Mouse (Mus musculus): ENCODE results near the gene Atxn7l3b. TPM values are rescaled to one million over a fixed set of nuclear protein-coding genes. Genes with fewer than 3 reads are reported as not detected.

The Atxn7l3b gene
- 129 and 157 TPM in 2 replicates for polyA plus RNA-seq (2015; fragmentation: Nextera tagmentation; extraction: Ambion mirVana)

DNA sequence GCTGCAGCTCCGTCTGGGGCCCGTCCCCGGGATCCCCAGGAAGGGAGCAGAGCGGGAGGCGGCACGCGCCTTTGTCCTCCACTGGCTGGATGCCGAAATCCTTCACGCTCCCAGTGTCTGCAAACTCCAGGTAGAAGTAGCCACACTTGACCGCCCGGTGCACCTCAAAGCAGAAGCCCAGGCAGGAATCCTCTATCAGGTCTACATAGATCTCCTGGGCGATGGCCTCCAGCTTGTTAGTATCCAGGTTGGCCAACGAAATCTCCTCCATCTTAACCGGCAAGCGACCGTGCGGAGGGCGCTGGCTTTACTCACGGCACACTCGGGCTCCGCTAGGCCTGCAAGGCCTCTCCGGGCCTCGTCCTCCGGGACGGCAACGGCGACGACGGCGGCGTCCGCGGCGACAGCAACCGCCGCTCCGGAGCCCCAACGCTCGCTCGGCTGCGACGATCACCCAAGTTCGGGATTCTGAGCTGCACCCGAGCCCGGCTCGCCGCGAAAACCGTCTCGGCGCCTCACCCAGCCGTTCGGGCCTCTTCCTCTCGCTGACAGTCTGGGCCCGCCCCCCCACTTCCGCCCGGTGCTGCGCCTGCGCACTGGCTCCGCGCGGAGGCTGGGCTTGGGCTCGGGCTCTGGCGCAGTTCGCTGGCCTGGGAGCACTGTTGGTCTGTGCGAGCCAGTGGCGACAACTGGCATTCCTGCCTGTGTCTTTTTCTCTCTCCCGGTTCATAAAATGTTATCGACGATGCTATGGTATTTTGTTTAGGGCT is at the start of gene Atxn7l3b:
Gene Atxn7l3b (minus strand): TSS at position 550 of the 770 bp plus-strand sequence.

Data from urinary bladder, postnatal 0 days (tissue).